Mouse (Mus musculus): ENCODE results near the gene Ggn.
A peak's percentile ranks its signal among the peaks of the same experiment; 100 is the strongest.
"Not testable (repeated sequence)": the region's sequence is repeated elsewhere in the genome, so short reads cannot be mapped to it uniquely, and the experiment has no call there.

The Ggn gene

GRCm38 (mm10) chr7:29212199-29212765 is 42.3 kb downstream of the Ggn start:
- DNase-seq (ENCODE audit: low read depth, low spot score), result no peak

GRCm38 (mm10) chr7:29212775-29213560 is 43.0 kb downstream of the Ggn start:
- not testable (repeated sequence) for DNase-seq (ENCODE audit: low read depth, low spot score)

GRCm38 (mm10) chr7:29213675-29214082 is 43.7 kb downstream of the Ggn start, which contains the start of gene Catsperg1:
Catsperg1 (minus strand) TSS chr7:29214035.
- DNase-seq (ENCODE audit: low read depth, low spot score), result peak; percentile 66

GRCm38 (mm10) chr7:29214236-29214635 is 44.2 kb downstream of the Ggn start:
- no peak for DNase-seq (ENCODE audit: low read depth, low spot score)

- no peak for DNase-seq (ENCODE audit: low read depth, low spot score)
Observed at GRCm38 (mm10) chr7:29214846-29215245, 44.8 kb downstream of the Ggn start.

Measured in forelimb bud, embryonic 11.5 days (tissue).